Mouse (Mus musculus) forebrain, embryonic 11.5 days (tissue): ENCODE measurements around the gene Parvb. TPM values are rescaled to one million over a fixed set of nuclear protein-coding genes. Genes with fewer than 3 reads are reported as not detected.

ENCODE experiments used
- ATAC-seq: fragments of 200-750 bp; cut with Nextera tagmentation; replicated peaks from 2 replicates; pipeline ENCODE4 v1.8.0; 2017; ENCODE audit warnings: moderate TSS enrichment; ENCODE audit not compliant: low FRiP score
- DNase-seq: peaks from one replicate; pipeline ENCODE4 v3.0.0-alpha.2; 2017; ENCODE audit warnings: low spot score
- H3K27ac ChIP-seq: fragments of 300-500 bp; sonication (generic); 2 replicates; pipeline ENCODE4 v1.5.1; 2014; ENCODE audit warnings: low read depth, low read length
- H3K27me3 ChIP-seq: fragments of 300-500 bp; sonication (generic); 2 replicates; pipeline ENCODE4 v1.6.1; 2014; ENCODE audit warnings: mild to moderate bottlenecking, low read length, mixed read lengths; ENCODE audit not compliant: control insufficient read depth, insufficient read depth
- H3K36me3 ChIP-seq: fragments of 300-500 bp; sonication (generic); 2 replicates; pipeline ENCODE4 v1.6.1; 2014; ENCODE audit warnings: mild to moderate bottlenecking, low read length, moderate library complexity, mixed read lengths; ENCODE audit not compliant: control insufficient read depth, insufficient read depth
- H3K4me1 ChIP-seq: fragments of 300-500 bp; sonication (generic); replicated peaks from 2 replicates; pipeline ENCODE4 v1.6.1; 2014; ENCODE audit warnings: low read length, mixed read lengths; ENCODE audit not compliant: control insufficient read depth, insufficient read depth
- H3K4me2 ChIP-seq: fragments of 300-500 bp; sonication (generic); 2 replicates; pipeline ENCODE4 v1.6.1; 2014; ENCODE audit warnings: low read depth, mild to moderate bottlenecking, low read length, moderate library complexity, mixed read lengths; ENCODE audit not compliant: severe bottlenecking
- H3K4me3 ChIP-seq: fragments of 300-500 bp; sonication (generic); 2 replicates; pipeline ENCODE4 v1.5.1; 2014; ENCODE audit warnings: low read depth, low read length
- H3K9ac ChIP-seq: fragments of 300-500 bp; sonication (generic); 2 replicates; pipeline ENCODE4 v1.6.1; 2014; ENCODE audit warnings: low read length
- H3K9me3 ChIP-seq: fragments of 300-500 bp; sonication (generic); 2 replicates; pipeline ENCODE4 v1.6.1; 2016; ENCODE audit warnings: low read length, mixed read lengths; ENCODE audit not compliant: control insufficient read depth
- WGBS: fragments of 180-500 bp; shearing (Covaris S2); extraction: QIAGEN DNeasy Blood & Tissue Kit; methylation state at CpG from one replicate; pipeline ENCODE4 v1.1.7; 2014; 5-methylcytosine and 5-hydroxymethylcytosine counted together
- polyA plus RNA-seq: library from polyadenylated mRNA; unstranded; fragments of >200 nt; fragmentation: Nextera tagmentation; extraction: Ambion mirVana; gene quantifications from 2 replicates; pipeline ENCODE4 v1.2.1, GENCODE M21; 2014

Gene Parvb
- polyA plus RNA-seq, 1 experiment from 2014 or later: 4.9 TPM

DNA sequence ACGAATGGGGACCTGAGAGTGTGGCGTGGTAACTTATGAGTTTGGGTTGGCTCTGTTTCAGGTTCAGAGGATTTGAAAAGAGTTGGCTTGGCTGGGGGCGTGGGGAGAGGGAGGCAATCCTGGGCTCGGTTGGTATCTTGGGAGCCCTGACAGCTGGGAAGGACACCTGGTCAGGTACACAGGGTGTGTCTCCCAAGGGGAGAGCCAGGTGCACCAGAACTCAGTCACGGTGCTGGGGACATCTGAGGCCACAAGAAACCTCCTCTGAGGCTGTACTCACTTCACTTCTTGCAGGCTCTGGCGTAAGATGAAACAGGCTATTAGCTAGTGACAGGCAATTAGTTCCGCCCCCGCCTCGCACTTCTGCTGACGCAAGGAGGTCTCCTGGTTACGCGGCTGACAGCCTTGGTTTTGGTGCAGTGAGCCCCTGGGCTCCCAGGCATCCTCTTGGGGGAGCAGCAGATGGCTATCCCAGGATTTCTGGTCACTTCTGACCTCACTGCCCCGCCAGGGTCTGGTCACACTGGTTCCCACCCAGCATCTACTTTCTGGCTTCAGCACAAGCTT lies 67.0 kb downstream of the Parvb start:
- ATAC-seq: no peak
- Histone ChIP-seq H3K4me2 (no peak overlapping the region), H3K4me1 (peaks cover 49% of the 10 kb centered on the region), H3K27ac (peak overlapping the region; percentile 52; the same call in 1 of the 2 replicates), H3K9me3 (no peaks in the 10 kb centered on the region), H3K9ac (no peak overlapping the region), H3K36me3 (no peaks in the 10 kb centered on the region), H3K27me3 (no peaks in the 10 kb centered on the region), H3K4me3 (no peak overlapping the region)
- DNase-seq: peak; percentile 73
- WGBS: 34% methylated on average over 13 of the region's 13 CpGs

GRCm38 (mm10) chr15:84299662-84300333 lies 68.0 kb downstream of the Parvb start:
- H3K27me3 ChIP-seq: no peaks in the 10 kb centered on the region
- DNase-seq: peak; percentile 60
- no peaks in the 10 kb centered on the region for H3K9me3 ChIP-seq
- 9% methylated on average over 9 of the region's 9 CpGs for WGBS
- peak overlapping the region; percentile 12 for H3K4me2 ChIP-seq
- H3K9ac ChIP-seq: peak overlapping the region; percentile 3; the same call in 1 of the 2 replicates
- peak; percentile 23 for ATAC-seq
- H3K4me1 ChIP-seq: peaks cover 50% of the 10 kb centered on the region
- peak overlapping the region; percentile 52 for H3K27ac ChIP-seq
- no peak overlapping the region for H3K4me3 ChIP-seq
- no peaks in the 10 kb centered on the region for H3K36me3 ChIP-seq

- Histone ChIP-seq H3K27me3 (no peaks in the 10 kb centered on the region), H3K36me3 (no peaks in the 10 kb centered on the region), H3K4me2 (no peak overlapping the region; the same call in 1 of the 2 replicates), H3K4me3 (no peak overlapping the region), H3K9me3 (no peaks in the 10 kb centered on the region), H3K4me1 (peaks cover 50% of the 10 kb centered on the region), H3K9ac (peak overlapping the region; percentile 9; the same call in 1 of the 2 replicates), H3K27ac (peak overlapping the region; percentile 51; the same call in 1 of the 2 replicates)
- ATAC-seq (no peak; the same call in 1 of the 2 replicates), DNase-seq (no peak)
- WGBS: 27% methylated on average over 2 of the region's 2 CpGs
Observed at GRCm38 (mm10) chr15:84300591-84300990, 68.7 kb downstream of the Parvb start.

- Histone ChIP-seq H3K4me1 (peaks cover 50% of the 10 kb centered on the region), H3K9ac (no peak overlapping the region), H3K27ac (peak overlapping the region; percentile 51), H3K4me2 (peak overlapping the region; percentile 21; the same call in 1 of the 2 replicates), H3K27me3 (no peaks in the 10 kb centered on the region), H3K4me3 (no peak overlapping the region), H3K36me3 (no peaks in the 10 kb centered on the region), H3K9me3 (no peaks in the 10 kb centered on the region)
- WGBS: 4% methylated on average over 7 of the region's 7 CpGs
- peak; percentile 69 for DNase-seq
- peak; percentile 45 for ATAC-seq
Observed at GRCm38 (mm10) chr15:84301026-84301425, 69.2 kb downstream of the Parvb start.

- ATAC-seq: peak; percentile 28; the same call in 1 of the 2 replicates
- peak overlapping the region; percentile 2; the same call in 1 of the 2 replicates for H3K9ac ChIP-seq
Observed at GRCm38 (mm10) chr15:84301641-84302420, 70.0 kb downstream of the Parvb start.

GRCm38 (mm10) chr15:84303264-84303663 lies 71.4 kb downstream of the Parvb start:
- Histone ChIP-seq H3K4me1 (peaks cover 50% of the 10 kb centered on the region), H3K9ac (no peak overlapping the region), H3K4me3 (no peak overlapping the region), H3K36me3 (no peaks in the 10 kb centered on the region), H3K27ac (no peak overlapping the region), H3K9me3 (no peaks in the 10 kb centered on the region), H3K27me3 (no peaks in the 10 kb centered on the region), H3K4me2 (no peak overlapping the region)
- DNase-seq (no peak), ATAC-seq (no peak)
- whole genome bisulfite sequencing: 51% methylated on average over 10 of the region's 10 CpGs

More at GRCm38 (mm10) chr15:84301641-84302420, 70.0 kb downstream of the Parvb start:
- 0 out of 2 replicates have a peak overlapping the region, but pooled peaks have one; percentile 3 for H3K4me2 ChIP-seq
- H3K36me3 ChIP-seq: no peaks in the 10 kb centered on the region
- no peaks in the 10 kb centered on the region for H3K27me3 ChIP-seq
- peak overlapping the region; percentile 51 for H3K27ac ChIP-seq
- no peaks in the 10 kb centered on the region for H3K9me3 ChIP-seq
- no peak overlapping the region for H3K4me3 ChIP-seq
- H3K4me1 ChIP-seq: peaks cover 50% of the 10 kb centered on the region
- peak; percentile 57 for DNase-seq
- 12% methylated on average over 8 of the region's 8 CpGs for WGBS

- ATAC-seq (no peak), DNase-seq (no peak)
- Histone ChIP-seq H3K27me3 (no peaks in the 10 kb centered on the region), H3K4me2 (no peak overlapping the region), H3K36me3 (no peaks in the 10 kb centered on the region), H3K4me3 (no peak overlapping the region), H3K27ac (no peak overlapping the region), H3K9me3 (no peaks in the 10 kb centered on the region), H3K9ac (no peak overlapping the region), H3K4me1 (peaks cover 31% of the 10 kb centered on the region)
- 67% methylated on average over 10 of the region's 10 CpGs for WGBS
Observed at GRCm38 (mm10) chr15:84305333-84305732, 73.5 kb downstream of the Parvb start.

DNA sequence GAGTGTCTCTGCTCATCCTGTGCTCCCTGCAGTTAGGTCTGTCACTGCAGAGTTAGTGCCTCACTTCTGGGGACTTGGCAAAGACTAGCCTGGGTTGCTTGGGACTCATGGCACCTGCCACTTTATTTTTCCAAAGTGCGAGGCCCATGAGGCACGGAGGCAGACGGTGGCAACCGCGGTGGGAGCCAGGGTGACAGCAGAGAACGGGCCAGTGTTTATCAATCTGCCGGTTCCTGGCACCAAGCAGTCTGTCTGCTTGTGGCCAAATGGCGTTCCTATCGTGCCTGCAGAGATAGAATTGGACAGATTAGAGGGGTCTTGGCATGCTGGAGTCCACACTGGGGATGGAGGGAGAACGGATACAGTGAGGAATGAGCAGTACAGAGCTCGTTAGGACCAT lies 78.4 kb downstream of the Parvb start:
- Histone ChIP-seq H3K9me3 (no peaks in the 10 kb centered on the region), H3K27ac (no peak overlapping the region), H3K27me3 (no peaks in the 10 kb centered on the region), H3K4me2 (no peak overlapping the region), H3K36me3 (no peaks in the 10 kb centered on the region), H3K9ac (no peak overlapping the region), H3K4me3 (no peak overlapping the region), H3K4me1 (peaks cover 16% of the 10 kb centered on the region)
- no peak for ATAC-seq
- WGBS: 76% methylated on average over 11 of the region's 11 CpGs
- no peak for DNase-seq
